Mouse (Mus musculus) MEL (cell line): ENCODE results near the gene Golga4. TPM values are rescaled to one million over a fixed set of nuclear protein-coding genes. Genes with fewer than 3 reads are reported as not detected.

Experiments used
- DNase-seq: peaks from one replicate; pipeline ENCODE4 v3.0.0; 2011; ENCODE audit warnings: low read depth, low spot score
- H3K27ac ChIP-seq: 2 replicates; pipeline ENCODE4 v1.5.1; 2012; ENCODE audit warnings: low read depth, mild to moderate bottlenecking, control low read depth, low read length, moderate library complexity; ENCODE audit not compliant: control insufficient read depth
- H3K27me3 ChIP-seq, 2 experiments: fragments of 150-350 bp in 1 of 2; sonication (generic) in 1 of 2; 2 replicates each; pipeline ENCODE4 v1.6.1; 2012; ENCODE audit warnings: low read length in 2 of 2, mild to moderate bottlenecking in 2 of 2, improper control_type of control experiment in 1 of 2, moderate library complexity in 1 of 2; ENCODE audit not compliant: insufficient read depth in 2 of 2, control insufficient read depth in 1 of 2
- H3K36me3 ChIP-seq, 2 experiments: 2 replicates each; pipeline ENCODE4 v1.6.1; 2012 to 2014; ENCODE audit warnings: low read length in 2 of 2, improper control_type of control experiment in 1 of 2, inconsistent platforms in 1 of 2, mild to moderate bottlenecking in 1 of 2; ENCODE audit not compliant: insufficient read depth in 2 of 2, control insufficient read depth in 1 of 2
- H3K4me1 ChIP-seq, 2 experiments: fragments of 150-350 bp in 1 of 2; sonication (generic) in 1 of 2; 2 replicates each; pipeline ENCODE4 v1.6.1; 2012; ENCODE audit warnings: low read length in 2 of 2, improper control_type of control experiment in 1 of 2, mild to moderate bottlenecking in 1 of 2; ENCODE audit not compliant: insufficient read depth in 2 of 2, control insufficient read depth in 1 of 2
- H3K4me3 ChIP-seq, 2 experiments: fragments of 150-350 bp in 1 of 2; sonication (generic) in 1 of 2; 2 replicates each; pipeline ENCODE4 v1.5.1; 2012; ENCODE audit warnings: low read depth in 2 of 2, low read length in 2 of 2, mild to moderate bottlenecking in 2 of 2, moderate library complexity in 2 of 2, control low read depth in 1 of 2, improper control_type of control experiment in 1 of 2; ENCODE audit not compliant: control insufficient read depth in 1 of 2, insufficient read depth in 1 of 2
- H3K79me2 ChIP-seq: 2 replicates; pipeline ENCODE4 v1.6.1; 2012; ENCODE audit warnings: mild to moderate bottlenecking, low read length, moderate library complexity; ENCODE audit not compliant: control insufficient read depth, poor library complexity, insufficient read depth
- H3K9ac ChIP-seq: 2 replicates; pipeline ENCODE4 v1.6.1; 2012; ENCODE audit warnings: low read depth, mild to moderate bottlenecking, control low read depth, low read length, moderate library complexity; ENCODE audit not compliant: control insufficient read depth, poor library complexity, severe bottlenecking
- H3K9me3 ChIP-seq: fragments of 150-350 bp; sonication (generic); replicated peaks from 2 replicates; pipeline ENCODE4 v1.6.1; 2012; ENCODE audit warnings: mild to moderate bottlenecking, low read length, improper control_type of control experiment, moderate library complexity; ENCODE audit not compliant: insufficient read depth
- CTCF ChIP-seq, 3 experiments: IDR thresholded peaks in 2 of 3; conservative IDR thresholded peaks in 1 of 3; 2 replicates each; pipeline ENCODE4 v1.5.1; 2011 to 2012; ENCODE audit warnings: low read length in 3 of 3, low read depth in 2 of 3, mild to moderate bottlenecking in 2 of 3, improper control_type of control experiment in 1 of 3, inconsistent platforms in 1 of 3, mixed read lengths in 1 of 3, moderate library complexity in 1 of 3; ENCODE audit not compliant: control insufficient read depth in 1 of 3, insufficient read depth in 1 of 3, poor library complexity in 1 of 3, severe bottlenecking in 1 of 3
- E2F4 ChIP-seq: IDR thresholded peaks from 2 replicates; pipeline ENCODE4 v1.6.1; 2011; ENCODE audit warnings: low read depth, low read length, improper control_type of control experiment, borderline replicate concordance
- ETS1 ChIP-seq: IDR thresholded peaks from 2 replicates; pipeline ENCODE4 v1.6.1; 2012; ENCODE audit warnings: low read depth, mild to moderate bottlenecking, inconsistent platforms, low read length, improper control_type of control experiment, moderate library complexity
- GABPA ChIP-seq: IDR thresholded peaks from 2 replicates; pipeline ENCODE4 v1.6.1; 2012; ENCODE audit warnings: low read depth, mild to moderate bottlenecking, inconsistent platforms, low read length, improper control_type of control experiment, moderate library complexity
- JUND ChIP-seq: IDR thresholded peaks from 2 replicates; pipeline ENCODE4 v1.6.1; 2011; ENCODE audit warnings: low read depth, mild to moderate bottlenecking, improper control_type of control experiment, low read length
- KAT2A ChIP-seq: conservative IDR thresholded peaks from 2 replicates; pipeline ENCODE4 v1.6.1; 2012; ENCODE audit warnings: low read depth, low read length, improper control_type of control experiment, inconsistent platforms
- MAFK ChIP-seq: IDR thresholded peaks from 2 replicates; pipeline ENCODE4 v1.6.1; 2011; ENCODE audit warnings: low read depth, mild to moderate bottlenecking, low read length, improper control_type of control experiment, borderline replicate concordance
- MAX ChIP-seq: IDR thresholded peaks from 2 replicates; pipeline ENCODE4 v1.6.1; 2011; ENCODE audit warnings: low read length, improper control_type of control experiment
- MEF2A ChIP-seq: IDR thresholded peaks from 2 replicates; pipeline ENCODE4 v1.6.1; 2014; ENCODE audit warnings: low read depth, mild to moderate bottlenecking, inconsistent platforms, low read length, improper control_type of control experiment; ENCODE audit not compliant: poor library complexity, insufficient replicate concordance, severe bottlenecking; ENCODE audit errors: extremely low read depth
- MYC ChIP-seq: IDR thresholded peaks from 2 replicates; pipeline ENCODE4 v1.6.1; 2011; ENCODE audit warnings: low read depth, mild to moderate bottlenecking, low read length, improper control_type of control experiment, moderate library complexity
- POLR2A ChIP-seq, 2 experiments: IDR thresholded peaks; 2 replicates each; pipeline ENCODE4 v1.6.1; 2011 to 2012; ENCODE audit warnings: low read length in 2 of 2, mild to moderate bottlenecking in 2 of 2, control low read depth in 1 of 2, improper control_type of control experiment in 1 of 2, low read depth in 1 of 2, moderate library complexity in 1 of 2; ENCODE audit not compliant: control insufficient read depth in 1 of 2, insufficient read depth in 1 of 2, poor library complexity in 1 of 2
- POLR2AphosphoS5 ChIP-seq: IDR thresholded peaks from 2 replicates; pipeline ENCODE4 v1.6.1; 2012; ENCODE audit warnings: low read depth, borderline replicate concordance, mild to moderate bottlenecking, inconsistent platforms, low read length, moderate library complexity, mixed read lengths
- RCOR1 ChIP-seq: IDR thresholded peaks from 2 replicates; pipeline ENCODE4 v1.6.1; 2012; ENCODE audit warnings: low read depth, mild to moderate bottlenecking, inconsistent platforms, low read length, improper control_type of control experiment
- TAL1 ChIP-seq: IDR thresholded peaks from 2 replicates; pipeline ENCODE4 v1.6.1; 2012; ENCODE audit warnings: mild to moderate bottlenecking, inconsistent platforms, low read length, moderate library complexity, mixed read lengths
- TBP ChIP-seq: IDR thresholded peaks from 2 replicates; pipeline ENCODE4 v1.8.0; 2011; ENCODE audit warnings: low read depth, low read length, improper control_type of control experiment
- UBTF ChIP-seq: IDR thresholded peaks from 2 replicates; pipeline ENCODE4 v1.6.1; 2012; ENCODE audit warnings: low read depth, mild to moderate bottlenecking, inconsistent platforms, low read length, improper control_type of control experiment, moderate library complexity, borderline replicate concordance; ENCODE audit not compliant: insufficient read depth
- USF2 ChIP-seq, 2 experiments: IDR thresholded peaks; 2 replicates each; pipeline ENCODE4 v1.6.1; 2011 to 2012; ENCODE audit warnings: improper control_type of control experiment in 2 of 2, low read length in 2 of 2, borderline replicate concordance in 1 of 2, inconsistent platforms in 1 of 2, low read depth in 1 of 2, mild to moderate bottlenecking in 1 of 2; ENCODE audit not compliant: insufficient read depth in 1 of 2
- ZKSCAN1 ChIP-seq: IDR thresholded peaks from 2 replicates; pipeline ENCODE4 v1.6.1; 2012; ENCODE audit warnings: low read depth, mild to moderate bottlenecking, inconsistent platforms, low read length, improper control_type of control experiment, moderate library complexity
- polyA plus RNA-seq, 2 experiments: library from polyadenylated mRNA; stranded (reverse) in 1 of 2; unstranded in 1 of 2; fragments of >175 nt in 1 of 2; fragments of >200 nt in 1 of 2; gene quantifications; 2 replicates each; pipeline versions ENCODE4 v1.2.1 to v1.2.4; 2012; ENCODE audit warnings: low replicate concordance in 2 of 2, low read depth in 1 of 2; ENCODE audit not compliant: insufficient read length in 2 of 2, insufficient read depth in 1 of 2, missing spikeins in 1 of 2
- total RNA-seq: library from RNA; depleted of rRNA; stranded (reverse); fragments of 300-350 nt; gene quantifications from 2 replicates; pipeline ENCODE4 v1.2.3, GENCODE M21; 2012

The Golga4 gene
- total and polyA plus RNA-seq, 3 experiments: 29.8 to 465 (median 38.9) TPM

DNA sequence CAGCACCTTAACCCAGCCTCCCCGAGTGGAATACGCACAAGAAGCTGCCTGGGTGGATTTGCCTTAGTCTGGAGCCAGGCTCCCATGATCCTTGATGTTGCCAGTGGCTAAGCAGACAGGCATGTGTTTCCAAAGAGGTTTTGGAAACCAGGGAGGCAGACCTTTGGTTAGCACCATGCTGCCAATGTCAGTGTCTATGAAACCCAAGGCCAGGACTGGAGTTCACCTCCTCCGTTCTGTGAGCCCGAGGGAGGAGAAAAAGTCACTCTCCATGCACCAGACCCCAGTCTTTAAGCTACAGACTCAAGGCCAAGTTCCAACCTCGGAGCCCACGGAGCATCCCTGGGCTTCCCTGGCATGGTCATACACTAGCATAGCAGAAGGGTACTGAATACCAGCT lies 115.6 kb downstream of the Golga4 start:
- Histone ChIP-seq H3K79me2 (no peaks in the 10 kb centered on the region), H3K27ac (no peak overlapping the region), H3K9me3 (no peaks in the 10 kb centered on the region), H3K9ac (no peak overlapping the region), H3K27me3 (no peaks in the 10 kb centered on the region), H3K4me1 (no peaks in the 10 kb centered on the region), H3K4me3 (no peak overlapping the region), H3K36me3 (no peaks in the 10 kb centered on the region)
- no peak for TF ChIP-seq TAL1
- no peak for TF ChIP-seq USF2 (IDR thresholded peaks at IDR 0.05; ENCODE audit: borderline replicate concordance in 1 of 2, insufficient read depth in 1 of 2, low read depth in 1 of 2, low read length in 2 of 2)
- TF ChIP-seq MAX: no peak
- TF ChIP-seq KAT2A: no peak
- TF ChIP-seq E2F4: no peak
- TF ChIP-seq MYC: no peak
- TF ChIP-seq TBP: no peak
- no peak for TF ChIP-seq ETS1
- no peak for TF ChIP-seq MEF2A
- TF ChIP-seq POLR2AphosphoS5: no peak
- TF ChIP-seq MAFK: no peak
- TF ChIP-seq CTCF (IDR thresholded peaks at IDR 0.05 in 2 of 3, conservative IDR thresholded peaks at IDR 0.05 in 1 of 3; ENCODE audit: control insufficient read depth in 1 of 3, insufficient read depth in 1 of 3, low read depth in 2 of 3, low read length in 3 of 3, poor library complexity in 1 of 3, severe bottlenecking in 1 of 3): no peak
- no peak for TF ChIP-seq GABPA
- TF ChIP-seq RCOR1: no peak
- TF ChIP-seq POLR2A (IDR thresholded peaks at IDR 0.05; ENCODE audit: control insufficient read depth in 1 of 2, insufficient read depth in 1 of 2, low read depth in 1 of 2, low read length in 2 of 2, poor library complexity in 1 of 2): no peak
- no peak for TF ChIP-seq UBTF
- no peak for DNase-seq

DNA sequence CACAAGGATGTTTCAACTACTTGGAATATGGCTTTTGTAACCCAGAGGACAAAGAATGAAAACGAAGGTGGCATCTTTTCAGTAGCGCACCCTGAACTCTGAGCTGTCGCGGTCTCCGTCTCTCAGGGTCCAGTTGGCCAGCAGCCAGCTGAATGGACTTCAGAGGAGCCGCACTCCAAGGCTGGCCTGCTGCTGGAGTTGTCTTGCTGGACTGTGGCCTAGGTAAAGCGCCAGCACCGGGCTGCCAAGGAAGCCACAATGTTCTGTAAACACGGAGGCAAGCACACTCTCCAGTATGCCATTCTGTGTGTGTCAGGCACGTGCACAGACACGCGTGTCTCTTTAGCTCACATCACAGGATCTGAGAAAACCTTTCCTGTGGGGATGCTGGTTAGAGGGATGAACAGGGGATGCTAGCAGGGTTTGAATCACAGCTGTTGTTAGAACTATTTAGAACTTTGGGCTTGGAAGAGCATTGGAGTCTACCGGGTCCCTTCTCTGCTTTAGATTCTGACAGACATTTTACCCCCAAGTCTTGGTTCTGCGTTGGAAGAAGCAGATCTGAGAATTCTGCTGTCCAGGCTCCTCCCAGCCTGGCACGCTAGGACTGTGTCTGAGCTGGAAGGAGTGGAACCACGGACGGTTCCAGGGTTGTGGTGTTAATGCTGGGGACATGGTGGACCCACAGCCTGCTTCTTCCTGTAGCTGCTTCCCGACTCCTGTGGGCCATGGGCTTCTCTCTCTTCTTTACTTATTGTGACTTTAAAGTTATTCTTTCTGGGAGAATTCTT lies 116.5 kb downstream of the Golga4 start:
- H3K9ac ChIP-seq: no peak overlapping the region
- no peak overlapping the region for H3K4me3 ChIP-seq
- H3K27ac ChIP-seq: no peak overlapping the region
- H3K27me3 ChIP-seq: no peaks in the 10 kb centered on the region
- H3K36me3 ChIP-seq: no peaks in the 10 kb centered on the region
- DNase-seq: no peak
- no peak for TF ChIP-seq RCOR1
- TF ChIP-seq ZKSCAN1: no peak
- TF ChIP-seq JUND: no peak
- no peak for TF ChIP-seq ETS1
- no peak for TF ChIP-seq MAX
- H3K79me2 ChIP-seq: no peaks in the 10 kb centered on the region
- no peaks in the 10 kb centered on the region for H3K4me1 ChIP-seq
- H3K9me3 ChIP-seq: no peaks in the 10 kb centered on the region
